Mouse (Mus musculus) hindbrain, embryonic 14.5 days (tissue): ENCODE measurements around the gene Pdzrn3. TPM values are rescaled to one million over a fixed set of nuclear protein-coding genes. Genes with fewer than 3 reads are reported as not detected.

ENCODE experiments used
- ATAC-seq: fragments of 200-750 bp; cut with Nextera tagmentation; 2 replicates; pipeline ENCODE4 v1.8.0; 2017; ENCODE audit warnings: moderate number of reproducible peaks, mild to moderate bottlenecking, moderate TSS enrichment, moderate library complexity; ENCODE audit not compliant: low FRiP score
- DNase-seq: peaks from one replicate; pipeline ENCODE4 v3.0.0-alpha.2; 2015; ENCODE audit warnings: low spot score
- H3K27ac ChIP-seq: fragments of 300-500 bp; sonication (generic); 2 replicates; pipeline ENCODE4 v1.5.1; 2014; ENCODE audit warnings: mild to moderate bottlenecking, moderate library complexity
- H3K27me3 ChIP-seq: fragments of 300-500 bp; sonication (generic); 2 replicates; pipeline ENCODE4 v1.6.1; 2014; ENCODE audit warnings: mild to moderate bottlenecking, low read length, mixed read lengths; ENCODE audit not compliant: control insufficient read depth, insufficient read depth
- H3K36me3 ChIP-seq: fragments of 300-500 bp; sonication (generic); replicated peaks from 2 replicates; pipeline ENCODE4 v1.6.1; 2014; ENCODE audit not compliant: control insufficient read depth, insufficient read depth
- H3K4me1 ChIP-seq: fragments of 300-500 bp; sonication (generic); replicated peaks from 2 replicates; pipeline ENCODE4 v1.6.1; 2014; ENCODE audit warnings: antibody characterized with exemption, low read length, mixed read lengths; ENCODE audit not compliant: control insufficient read depth, insufficient read depth
- H3K4me2 ChIP-seq: fragments of 300-500 bp; sonication (generic); replicated peaks from 2 replicates; pipeline ENCODE4 v1.6.1; 2014; ENCODE audit warnings: mild to moderate bottlenecking, moderate library complexity
- H3K4me3 ChIP-seq: fragments of 300-500 bp; sonication (generic); replicated peaks from 2 replicates; pipeline ENCODE4 v1.5.1; 2014; ENCODE audit warnings: mild to moderate bottlenecking, low read length
- H3K9ac ChIP-seq: fragments of 300-500 bp; sonication (generic); 2 replicates; pipeline ENCODE4 v1.6.1; 2014
- H3K9me3 ChIP-seq: fragments of 300-500 bp; sonication (generic); 2 replicates; pipeline ENCODE4 v1.6.1; 2016; ENCODE audit warnings: low read length; ENCODE audit not compliant: control insufficient read depth
- WGBS: fragments of 180-500 bp; shearing (Covaris S2); extraction: QIAGEN DNeasy Blood & Tissue Kit; methylation state at CpG from one replicate; pipeline ENCODE4 v1.1.7; 2014; 5-methylcytosine and 5-hydroxymethylcytosine counted together
- polyA plus RNA-seq: library from polyadenylated mRNA; unstranded; fragments of >200 nt; fragmentation: Nextera tagmentation; extraction: Ambion mirVana; gene quantifications from 2 replicates; pipeline ENCODE4 v1.2.1, GENCODE M21; 2014

The Pdzrn3 gene
- polyA plus RNA-seq, 1 experiment from 2014 or later: 23.2 TPM

DNA sequence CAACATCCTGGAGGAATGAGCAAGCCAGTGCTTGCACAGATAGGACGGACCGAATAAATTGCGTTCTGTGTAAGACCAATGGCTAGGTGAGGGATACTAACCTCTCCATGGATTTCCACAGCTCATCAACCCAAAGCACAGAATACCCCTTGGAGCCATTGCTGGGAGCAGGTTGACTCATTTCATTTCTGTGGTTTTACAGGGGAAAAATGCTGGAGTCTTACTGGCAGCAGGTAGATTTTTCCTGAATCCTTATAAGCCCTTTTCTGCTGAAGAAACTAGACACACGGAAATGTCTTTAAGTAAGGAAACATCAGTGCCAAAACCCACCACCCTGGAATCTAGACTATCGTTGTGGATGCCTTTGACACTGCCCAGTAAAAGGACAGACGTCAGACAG is 72.2 kb downstream of the Pdzrn3 start:
- H3K4me2 ChIP-seq: no peak overlapping the region
- 0 out of 2 replicates have a peak, but pooled peaks cover 2% of the 10 kb centered on the region for H3K4me1 ChIP-seq
- H3K27me3 ChIP-seq: peaks cover 8% of the 10 kb centered on the region; the same call in 1 of the 2 replicates
- WGBS: 92% methylated on average over 6 of the region's 6 CpGs
- H3K9me3 ChIP-seq: no peaks in the 10 kb centered on the region
- ATAC-seq (no peak), DNase-seq (no peak)
- H3K4me3 ChIP-seq: no peak overlapping the region
- H3K27ac ChIP-seq: no peak overlapping the region
- no peaks in the 10 kb centered on the region for H3K36me3 ChIP-seq
- no peak overlapping the region for H3K9ac ChIP-seq

DNA sequence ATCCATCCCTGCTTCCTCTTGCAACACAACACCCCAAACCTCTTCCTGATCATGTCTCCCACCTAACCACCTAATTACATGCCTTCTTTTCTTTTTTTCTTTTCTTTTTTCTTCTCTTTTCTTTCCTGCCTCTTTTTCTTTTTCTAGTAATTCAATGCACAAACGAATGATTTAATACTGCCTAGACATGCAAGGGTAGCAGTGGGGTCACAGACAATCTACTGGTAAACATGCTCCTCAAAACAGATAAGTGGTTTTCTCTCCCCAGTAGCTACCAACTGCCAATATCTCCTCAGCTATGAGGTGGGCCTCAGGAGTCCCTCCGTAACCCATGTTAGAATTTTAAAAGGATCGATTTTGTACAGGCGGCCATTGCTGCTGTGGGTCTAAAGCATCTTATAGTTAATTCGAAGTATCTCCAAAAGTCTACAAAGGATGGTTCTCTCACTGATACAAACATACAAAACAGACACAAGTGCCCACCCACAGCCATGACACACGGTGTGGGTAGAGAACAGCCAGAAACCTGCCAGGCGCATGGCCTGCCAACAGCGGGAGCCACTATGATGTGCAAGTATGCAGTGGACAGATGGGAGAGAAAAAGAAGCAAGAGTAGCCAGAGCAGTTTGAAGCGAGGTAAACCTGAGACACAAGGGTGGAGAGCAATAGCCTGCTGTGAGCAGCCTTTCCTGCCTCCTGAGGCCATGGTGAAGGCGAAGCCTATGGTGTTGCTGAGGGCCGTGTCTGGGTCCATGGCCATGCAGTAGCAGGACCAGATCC is 73.5 kb downstream of the Pdzrn3 start:
- Histone ChIP-seq H3K27ac (no peak overlapping the region), H3K4me3 (no peak overlapping the region), H3K9me3 (no peaks in the 10 kb centered on the region), H3K4me1 (no peaks in the 10 kb centered on the region), H3K9ac (no peak overlapping the region), H3K4me2 (no peak overlapping the region), H3K27me3 (peaks cover 4% of the 10 kb centered on the region; the same call in 1 of the 2 replicates), H3K36me3 (no peaks in the 10 kb centered on the region)
- WGBS: 93% methylated on average over 11 of the region's 11 CpGs
- no peak for DNase-seq
- ATAC-seq: no peak

DNA sequence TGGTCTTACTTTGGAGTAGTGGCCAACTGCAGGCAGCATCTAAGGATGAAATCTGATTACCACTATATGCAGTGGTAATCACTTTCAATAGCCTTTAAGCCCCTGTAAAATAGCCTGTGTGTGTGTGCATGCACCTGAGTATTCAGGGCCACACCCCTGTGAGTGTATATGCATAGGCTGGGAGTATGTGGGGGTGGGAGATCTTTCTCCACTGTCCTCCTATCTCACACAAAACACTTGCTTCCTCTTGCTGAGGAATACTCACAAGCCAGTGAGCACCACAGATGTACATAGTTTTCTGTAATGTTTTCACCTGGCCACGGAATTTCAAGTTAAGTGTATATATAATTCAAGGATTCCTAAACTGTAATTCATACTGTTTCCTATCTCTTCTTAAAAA is 74.2 kb downstream of the Pdzrn3 start:
- ATAC-seq (no peak), DNase-seq (no peak)
- Histone ChIP-seq H3K9ac (no peak overlapping the region), H3K27me3 (peaks cover 4% of the 10 kb centered on the region; the same call in 1 of the 2 replicates), H3K4me3 (no peak overlapping the region), H3K4me2 (no peak overlapping the region), H3K9me3 (no peaks in the 10 kb centered on the region), H3K27ac (no peak overlapping the region), H3K36me3 (no peaks in the 10 kb centered on the region), H3K4me1 (no peaks in the 10 kb centered on the region)
- WGBS: 93% methylated on average over 1 of the region's 1 CpGs

DNA sequence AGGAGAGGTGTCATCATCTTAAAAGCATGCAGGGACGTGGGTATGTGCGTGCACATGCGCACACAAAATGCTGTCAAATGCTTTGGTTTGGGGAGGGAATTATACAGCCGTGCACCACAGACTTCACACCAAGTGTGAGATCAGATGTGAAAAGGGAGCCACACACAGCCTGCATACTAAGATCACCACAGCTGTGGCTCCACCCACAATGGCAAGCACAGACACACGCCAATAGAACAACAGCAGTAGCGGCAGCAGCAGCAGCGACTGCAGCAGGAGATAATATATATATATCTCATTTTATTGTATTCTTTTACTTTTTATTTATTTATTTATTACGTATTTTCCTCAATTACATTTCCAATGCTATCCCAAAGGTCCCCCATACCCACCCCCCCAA is 76.5 kb downstream of the Pdzrn3 start:
- Histone ChIP-seq H3K27ac (no peak overlapping the region), H3K9me3 (no peaks in the 10 kb centered on the region), H3K4me2 (no peak overlapping the region), H3K27me3 (peaks cover 2% of the 10 kb centered on the region; the same call in 1 of the 2 replicates), H3K4me1 (0 out of 2 replicates have a peak, but pooled peaks cover 3% of the 10 kb centered on the region), H3K36me3 (no peaks in the 10 kb centered on the region), H3K4me3 (no peak overlapping the region), H3K9ac (no peak overlapping the region)
- DNase-seq (no peak), ATAC-seq (no peak)
- 85% methylated on average over 8 of the region's 8 CpGs for WGBS

DNA sequence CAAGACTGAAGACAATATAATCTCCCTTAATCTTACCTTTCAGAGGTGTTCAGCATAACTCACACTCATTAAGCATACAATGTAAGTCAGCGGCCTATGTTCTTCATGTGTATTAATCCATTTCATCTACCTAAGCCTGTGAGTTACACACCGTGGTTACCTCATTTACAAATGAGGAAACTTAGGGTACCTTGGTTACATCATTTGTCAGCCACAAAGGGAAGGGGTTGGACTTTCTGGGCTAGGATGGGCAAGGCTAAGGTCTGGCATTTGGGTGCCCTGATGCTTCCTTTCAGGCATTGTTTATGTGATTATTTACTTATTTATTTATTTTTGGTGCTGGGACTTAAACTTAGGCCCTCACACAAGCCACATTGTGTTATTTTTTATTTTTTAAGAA is 78.3 kb downstream of the Pdzrn3 start:
- 97% methylated on average over 2 of the region's 2 CpGs for WGBS
- Histone ChIP-seq H3K4me1 (0 out of 2 replicates have a peak, but pooled peaks cover 4% of the 10 kb centered on the region), H3K9ac (no peak overlapping the region), H3K4me3 (no peak overlapping the region), H3K36me3 (no peaks in the 10 kb centered on the region), H3K27me3 (no peaks in the 10 kb centered on the region), H3K4me2 (no peak overlapping the region), H3K9me3 (no peaks in the 10 kb centered on the region), H3K27ac (no peak overlapping the region)
- no peak for DNase-seq
- no peak for ATAC-seq

DNA sequence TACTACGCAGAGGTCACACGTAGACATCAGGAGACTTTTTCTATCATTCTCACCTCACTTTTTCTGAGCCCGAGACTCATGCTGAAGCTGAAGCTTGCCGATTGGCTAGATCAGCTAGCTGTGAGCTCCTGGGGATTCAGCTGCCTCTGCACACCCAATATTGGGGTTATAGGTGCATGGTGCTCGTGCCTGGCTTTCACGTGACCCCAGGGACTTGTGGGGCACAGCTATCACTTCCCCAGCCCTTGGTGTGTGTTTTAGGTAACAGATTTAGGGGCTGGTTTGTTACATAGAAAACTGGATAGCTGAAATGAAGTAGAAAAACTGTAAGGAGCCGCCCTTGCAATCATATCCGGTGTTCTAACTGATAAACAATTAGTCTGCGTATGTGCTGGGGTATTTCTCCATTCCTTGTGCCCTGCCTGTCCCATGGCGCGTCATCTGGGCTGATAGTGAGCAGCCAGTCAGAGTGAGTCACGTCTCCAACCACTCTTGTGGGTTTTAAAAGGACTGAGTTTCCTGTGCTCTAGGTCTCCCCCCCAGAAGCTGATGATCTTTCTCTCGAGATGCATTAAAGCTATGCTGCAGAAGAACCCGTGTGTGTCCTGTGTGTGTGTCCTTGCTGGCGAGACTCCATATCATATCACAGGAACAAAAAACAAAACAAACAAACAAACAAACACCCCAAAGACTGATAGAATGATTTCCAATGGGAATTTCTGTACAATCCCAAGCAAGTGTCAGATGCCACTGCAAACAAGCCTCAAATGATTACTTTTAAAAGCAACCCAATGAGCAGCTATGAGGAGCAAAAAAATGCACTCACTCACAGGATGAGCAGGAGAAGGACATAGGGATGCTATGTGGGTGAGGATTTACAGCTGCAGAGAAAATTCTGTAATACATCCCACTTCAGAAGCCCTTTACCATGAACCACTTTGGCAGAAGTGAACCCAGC is 79.9 kb downstream of the Pdzrn3 start:
- Histone ChIP-seq H3K4me1 (0 out of 2 replicates have a peak, but pooled peaks cover 4% of the 10 kb centered on the region), H3K27me3 (no peaks in the 10 kb centered on the region), H3K9me3 (no peaks in the 10 kb centered on the region), H3K4me2 (no peak overlapping the region), H3K4me3 (no peak overlapping the region), H3K27ac (no peak overlapping the region), H3K36me3 (no peaks in the 10 kb centered on the region), H3K9ac (no peak overlapping the region)
- ATAC-seq (no peak), DNase-seq (no peak)
- WGBS: 94% methylated on average over 15 of the region's 15 CpGs

DNA sequence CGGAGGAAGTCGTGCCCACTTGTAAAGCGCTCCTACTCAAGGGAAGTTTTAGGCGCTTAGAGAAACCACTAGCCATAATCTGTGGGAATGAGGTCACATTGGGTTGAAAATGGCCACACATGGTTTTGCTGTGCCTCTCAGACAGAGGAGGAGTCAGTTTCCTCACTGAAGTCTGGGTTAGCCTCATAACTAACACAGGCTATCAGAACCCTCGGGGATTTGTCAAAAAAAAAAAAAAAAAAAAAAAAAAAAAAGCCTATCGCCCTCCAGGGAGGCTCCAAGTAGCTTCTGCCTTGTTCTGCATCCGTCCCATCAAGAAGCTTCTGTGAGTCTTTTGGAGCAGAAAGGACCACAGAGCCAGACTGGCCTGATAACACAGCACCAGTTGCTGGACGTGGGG is 80.7 kb downstream of the Pdzrn3 start:
- Histone ChIP-seq H3K4me1 (0 out of 2 replicates have a peak, but pooled peaks cover 4% of the 10 kb centered on the region), H3K4me2 (no peak overlapping the region), H3K9me3 (no peaks in the 10 kb centered on the region), H3K27me3 (no peaks in the 10 kb centered on the region), H3K27ac (no peak overlapping the region), H3K4me3 (no peak overlapping the region), H3K36me3 (no peaks in the 10 kb centered on the region), H3K9ac (no peak overlapping the region)
- 87% methylated on average over 8 of the region's 8 CpGs for WGBS
- DNase-seq: no peak
- ATAC-seq: no peak

DNA sequence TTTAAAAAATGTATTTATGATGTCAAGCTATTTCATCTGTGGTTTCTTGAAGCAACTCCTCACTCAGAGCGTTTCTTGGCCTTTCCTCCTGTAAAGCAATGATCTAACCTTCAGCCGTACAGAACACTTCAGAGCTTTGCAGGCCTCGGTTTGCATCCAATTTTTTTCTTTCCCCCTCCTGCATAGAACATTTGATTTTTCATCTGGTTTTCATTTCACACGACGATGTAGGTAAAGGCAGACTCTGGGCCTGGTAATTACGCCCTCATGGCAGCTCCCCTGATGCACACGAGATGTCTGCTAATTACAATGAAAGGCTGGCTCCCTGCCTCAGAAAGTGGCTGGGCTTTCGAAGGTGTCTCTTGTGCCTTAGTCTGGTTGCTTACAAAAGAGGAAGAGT is 81.4 kb downstream of the Pdzrn3 start:
- no peaks in the 10 kb centered on the region for H3K9me3 ChIP-seq
- H3K27ac ChIP-seq: peak overlapping the region; percentile 17; the same call in 1 of the 2 replicates
- ATAC-seq (no peak), DNase-seq (no peak)
- H3K27me3 ChIP-seq: no peaks in the 10 kb centered on the region
- no peak overlapping the region for H3K4me3 ChIP-seq
- H3K9ac ChIP-seq: no peak overlapping the region
- WGBS: 55% methylated on average over 8 of the region's 8 CpGs
- H3K4me2 ChIP-seq: no peak overlapping the region
- 0 out of 2 replicates have a peak, but pooled peaks cover 4% of the 10 kb centered on the region for H3K4me1 ChIP-seq
- no peaks in the 10 kb centered on the region for H3K36me3 ChIP-seq

DNA sequence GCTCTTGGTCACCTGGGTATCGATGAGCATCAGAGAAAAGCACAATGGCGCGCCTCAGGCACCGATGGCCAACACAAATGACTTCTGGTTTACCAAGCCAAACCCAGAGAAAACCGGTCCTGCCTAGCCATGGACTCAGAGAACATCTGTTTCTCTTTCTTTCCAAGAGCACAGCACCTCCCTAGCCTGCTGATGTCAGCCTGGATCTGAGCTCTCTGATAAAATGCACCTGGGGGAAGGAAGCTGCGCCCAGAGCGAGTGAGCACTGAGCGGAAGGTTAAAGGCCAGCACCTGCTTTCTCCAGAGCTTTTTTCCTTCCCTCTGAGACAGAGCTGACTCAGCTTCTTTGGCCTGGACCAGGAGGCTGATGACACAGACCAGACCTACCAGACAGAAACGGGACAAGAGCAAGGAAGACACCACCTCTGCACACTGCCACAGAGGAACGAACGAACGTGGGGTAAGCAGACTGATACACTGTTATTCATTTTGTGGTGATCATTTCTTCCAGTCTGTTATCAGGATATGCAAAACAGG is 84.6 kb downstream of the Pdzrn3 start:
- 82% methylated on average over 12 of the region's 12 CpGs for WGBS
- no peak overlapping the region for H3K4me3 ChIP-seq
- DNase-seq (no peak), ATAC-seq (no peak)
- H3K9me3 ChIP-seq: no peaks in the 10 kb centered on the region
- H3K27me3 ChIP-seq: no peaks in the 10 kb centered on the region
- H3K9ac ChIP-seq: no peak overlapping the region
- H3K4me2 ChIP-seq: no peak overlapping the region
- no peaks in the 10 kb centered on the region for H3K36me3 ChIP-seq
- 0 out of 2 replicates have a peak, but pooled peaks cover 4% of the 10 kb centered on the region for H3K4me1 ChIP-seq
- H3K27ac ChIP-seq: no peak overlapping the region
